Mouse (Mus musculus): Measurements from ENCODE around the gene Serpinf2.
"Not testable (repeated sequence)": the region's sequence is repeated elsewhere in the genome, so short reads cannot be mapped to it uniquely, and the experiment has no call there.

Serpinf2 gene

GRCm38 (mm10) chr11:75459141-75459711 lies 19.8 kb upstream of the Serpinf2 start:
- DNase-seq (ENCODE audit: low spot score in 2 of 2), result no peak

DNA sequence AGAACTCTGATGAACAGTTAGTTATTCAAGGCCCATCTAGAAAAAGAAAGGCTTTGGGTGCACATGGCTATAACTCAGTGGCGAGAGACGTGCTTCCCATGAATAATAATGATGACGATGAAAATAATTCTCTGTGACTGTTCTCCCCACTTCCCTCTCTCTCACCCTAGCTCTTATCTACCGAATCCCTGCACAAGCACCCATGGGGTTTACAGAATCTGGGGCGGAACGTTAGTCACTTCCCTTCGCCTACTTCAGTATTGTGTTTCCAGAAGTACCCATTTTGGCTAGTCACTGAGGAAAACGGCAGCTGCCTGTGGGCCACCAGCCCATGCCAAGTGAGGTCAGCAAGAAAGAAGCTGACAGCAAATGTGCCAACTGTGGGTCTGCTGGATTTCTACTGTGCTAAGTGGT lies 19.2 kb upstream of the Serpinf2 start:
- no peak for DNase-seq (ENCODE audit: low spot score in 2 of 2)

DNA sequence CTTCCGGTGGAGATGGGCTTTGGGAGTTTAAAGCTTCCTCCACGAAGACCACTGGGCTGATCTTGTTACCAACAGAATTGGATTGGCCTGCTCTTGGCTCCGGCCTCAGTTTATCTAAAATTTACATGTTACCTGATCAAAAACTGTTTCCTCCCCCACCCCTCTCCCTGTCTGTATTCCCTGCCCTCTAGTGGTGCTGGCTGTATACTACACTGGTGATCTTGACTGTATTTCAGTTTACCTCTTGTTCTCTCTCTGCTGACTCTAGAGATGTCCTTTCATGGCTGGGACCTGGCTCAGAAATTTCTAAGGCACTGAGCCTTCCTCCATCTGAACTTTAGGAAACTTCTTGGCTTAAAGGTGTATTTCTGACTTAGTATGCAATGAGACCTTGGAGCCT lies 18.8 kb upstream of the Serpinf2 start:
- no peak for DNase-seq (ENCODE audit: low spot score in 2 of 2)

- no peak for DNase-seq (ENCODE audit: low spot score in 2 of 2)
Observed at GRCm38 (mm10) chr11:75456440-75456871, 17.1 kb upstream of the Serpinf2 start.

- DNase-seq (ENCODE audit: low spot score in 2 of 2), result not testable (repeated sequence)
Observed at GRCm38 (mm10) chr11:75455971-75456370, 16.6 kb upstream of the Serpinf2 start.

DNA sequence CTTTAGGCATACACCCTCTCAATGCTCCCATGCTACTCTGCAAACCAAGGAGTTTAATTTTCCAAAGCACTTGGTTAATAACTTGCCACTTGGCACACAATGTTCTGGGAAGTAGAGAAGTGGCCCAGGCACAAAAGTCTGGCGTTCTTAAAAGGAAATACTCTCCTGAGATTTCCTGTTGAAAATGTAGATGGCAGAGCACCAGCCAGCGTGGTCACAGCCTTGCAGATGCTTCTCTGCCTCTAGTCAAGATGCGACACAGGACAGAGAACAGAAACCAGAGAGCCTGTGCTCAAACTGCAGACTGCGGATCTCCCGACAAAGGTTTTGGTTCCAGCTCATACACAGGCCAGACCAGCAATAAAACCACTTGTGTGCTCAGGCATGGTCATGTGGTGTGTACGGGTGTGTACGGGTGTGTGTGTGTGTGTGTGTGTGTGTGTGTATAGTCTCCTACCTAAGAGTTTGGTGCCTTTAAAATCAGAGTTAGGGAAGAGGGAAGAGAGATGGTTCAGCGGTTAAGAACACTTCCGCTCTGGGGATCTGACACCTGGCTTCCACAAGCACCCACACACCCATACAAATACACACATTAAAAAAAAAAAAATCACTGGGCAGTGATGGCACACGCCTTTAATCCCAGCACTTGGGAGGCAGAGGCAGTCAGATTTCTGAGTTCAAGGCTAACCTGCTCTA lies 15.8 kb upstream of the Serpinf2 start:
- no peak for DNase-seq (ENCODE audit: low spot score in 2 of 2)

- peak; percentile 86 to 89 for DNase-seq (ENCODE audit: low spot score in 2 of 2)
Observed at GRCm38 (mm10) chr11:75453991-75454930, 14.9 kb upstream of the Serpinf2 start, which contains the start of gene Wdr81. Wdr81 (minus strand) TSS chr11:75454717.

DNA sequence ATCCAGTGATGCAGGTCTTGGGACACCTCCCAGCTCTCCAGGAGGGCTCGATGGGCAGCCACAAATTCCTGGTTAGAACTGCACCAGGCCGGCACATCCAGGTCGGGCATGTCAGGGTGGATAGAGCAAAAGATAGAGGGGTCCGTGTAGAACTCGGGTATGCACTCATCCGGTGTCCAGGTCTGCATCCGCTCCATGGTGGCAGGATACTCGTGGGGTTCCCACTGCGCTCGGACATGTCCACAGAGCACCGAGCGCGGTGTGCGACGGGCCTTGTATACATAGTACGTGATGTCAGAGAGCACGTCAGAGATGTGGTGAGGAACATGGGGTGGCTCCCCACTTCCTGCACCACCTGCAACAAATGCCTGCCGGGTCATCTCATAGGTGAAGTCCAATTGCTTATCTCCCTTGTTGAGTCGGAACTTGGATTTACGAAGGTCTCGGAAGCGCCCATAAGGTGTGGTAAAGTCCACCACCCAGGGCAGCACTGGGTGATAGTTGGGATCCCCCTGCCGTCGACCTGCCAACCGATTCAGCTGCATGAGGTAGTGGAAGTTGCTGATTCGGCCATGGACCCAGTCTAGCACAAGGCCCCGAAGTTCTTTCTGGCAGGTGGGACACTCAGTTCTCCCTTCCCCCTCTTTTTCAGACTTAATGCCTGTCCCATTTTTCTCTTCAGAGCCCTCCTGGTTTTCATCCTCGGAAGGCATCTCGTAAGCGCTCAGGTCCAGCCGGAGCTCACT lies 13.6 kb upstream of the Serpinf2 start:
- DNase-seq (ENCODE audit: low spot score in 2 of 2), result no peak

DNA sequence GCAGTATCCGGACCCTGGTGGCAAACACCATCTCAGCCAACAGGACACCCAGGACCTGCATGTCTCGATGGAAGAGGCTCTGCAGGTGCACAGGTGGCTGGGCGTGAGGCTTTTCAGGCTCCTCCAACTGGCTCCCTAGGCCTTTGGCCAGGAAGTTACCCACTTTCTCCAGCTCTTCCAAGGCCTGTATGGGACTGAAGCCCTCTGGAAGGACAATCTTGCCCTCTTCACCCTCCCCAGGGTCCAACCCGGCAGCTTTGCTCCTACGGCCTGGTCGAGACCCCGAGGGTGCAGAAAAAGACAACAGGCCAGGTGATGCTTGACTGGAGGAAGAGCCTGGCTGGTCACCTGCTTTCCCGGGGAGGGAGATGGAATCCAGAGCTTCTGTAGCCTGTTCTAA lies 12.7 kb upstream of the Serpinf2 start:
- DNase-seq (ENCODE audit: low spot score in 2 of 2), result no peak

GRCm38 (mm10) chr11:75450936-75451335 lies 11.5 kb upstream of the Serpinf2 start:
- no peak for DNase-seq (ENCODE audit: low spot score in 2 of 2)

DNA sequence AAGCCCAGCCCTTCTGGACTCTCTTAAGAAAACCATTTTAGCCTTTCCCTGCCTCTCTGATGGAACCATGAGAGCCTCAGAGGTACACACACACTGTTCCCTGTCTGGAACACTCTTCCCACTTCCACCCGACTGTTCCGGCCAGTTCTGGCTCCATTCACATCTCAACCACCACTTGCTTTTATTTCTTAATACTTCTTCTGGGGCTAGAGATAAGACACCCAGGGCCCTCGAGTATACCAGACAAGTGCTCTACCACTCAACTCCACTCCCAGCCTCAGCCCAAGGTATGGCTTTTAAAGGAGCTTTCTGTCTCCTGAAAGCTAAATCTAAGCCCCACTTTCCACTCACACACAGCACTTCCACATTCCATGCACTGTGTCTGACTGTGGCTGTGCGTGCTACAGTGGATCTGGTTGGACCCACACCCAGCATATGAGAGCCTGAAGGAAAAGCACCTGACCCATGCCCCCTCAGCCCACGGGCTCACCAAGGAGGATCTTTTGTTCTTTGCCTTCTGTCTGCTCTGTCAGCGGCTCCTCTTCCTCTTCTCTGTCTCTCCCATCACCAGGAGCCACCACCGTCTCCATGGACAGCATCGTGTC lies 11.0 kb upstream of the Serpinf2 start:
- no peak for DNase-seq (ENCODE audit: low spot score in 2 of 2)

DNA sequence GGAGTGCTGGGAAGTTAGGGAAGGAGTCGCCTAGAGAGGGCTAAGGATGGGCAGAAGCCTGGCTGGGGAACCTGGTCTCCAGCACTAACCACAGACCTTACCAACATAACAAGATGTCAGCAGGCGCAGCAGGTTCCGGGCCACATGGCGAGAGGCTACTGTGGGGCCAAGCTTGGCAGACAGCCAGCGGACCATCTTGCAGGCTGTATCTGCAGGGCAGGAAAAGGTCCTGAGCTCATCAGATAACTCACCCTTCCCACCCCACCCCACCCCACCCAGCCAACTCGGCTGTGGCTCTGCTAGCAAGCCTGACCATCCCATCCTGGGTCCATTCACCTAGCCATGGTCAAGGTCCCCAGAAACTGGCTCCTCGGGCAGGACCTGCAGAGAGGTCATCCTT lies 10.3 kb upstream of the Serpinf2 start:
- DNase-seq (ENCODE audit: low spot score in 2 of 2), result no peak

DNA sequence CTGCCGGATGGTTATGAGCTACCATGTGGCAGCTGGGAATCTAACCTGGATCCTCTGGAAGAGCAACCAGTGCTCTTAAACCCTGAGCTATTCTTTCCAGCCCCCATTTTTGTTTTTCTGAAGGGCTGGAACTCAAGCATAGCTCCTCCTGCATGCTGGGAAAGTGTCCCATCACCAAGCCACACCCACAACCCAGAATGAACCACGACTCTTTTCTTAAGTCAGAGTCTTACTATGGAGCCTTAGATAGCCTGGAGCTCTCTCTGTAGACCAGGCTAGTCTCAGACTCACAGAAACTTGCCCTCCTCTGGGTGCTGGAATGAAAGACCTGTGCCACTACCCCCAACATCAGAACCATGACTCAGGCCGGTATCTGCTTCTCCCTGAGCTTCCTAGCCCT lies 9.2 kb upstream of the Serpinf2 start:
- DNase-seq (ENCODE audit: low spot score in 2 of 2), result no peak

DNA sequence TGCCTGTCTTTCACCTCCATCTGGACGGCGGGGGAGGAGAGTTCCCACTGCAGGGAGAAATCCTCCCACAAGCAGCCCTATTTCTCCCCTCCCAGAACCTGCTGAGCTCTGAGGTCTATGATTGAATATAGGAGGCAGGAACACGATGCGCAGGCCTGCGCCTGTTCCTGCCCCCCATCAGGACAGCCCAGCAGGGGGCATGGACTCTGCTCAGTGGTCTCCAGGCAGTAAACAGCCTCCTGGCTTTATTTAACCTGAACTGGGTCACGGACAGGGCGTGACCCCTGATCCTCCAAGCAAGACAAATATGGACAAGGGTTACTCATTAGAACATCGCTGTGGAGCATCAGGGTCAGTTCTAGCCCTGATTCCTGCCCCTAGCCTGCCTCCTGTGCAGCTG lies 4.3 kb upstream of the Serpinf2 start:
- no peak for DNase-seq (ENCODE audit: low spot score in 2 of 2)

- DNase-seq (ENCODE audit: low spot score in 2 of 2), result no peak
Observed at GRCm38 (mm10) chr11:75441601-75442000, 2.2 kb upstream of the Serpinf2 start.

DNA sequence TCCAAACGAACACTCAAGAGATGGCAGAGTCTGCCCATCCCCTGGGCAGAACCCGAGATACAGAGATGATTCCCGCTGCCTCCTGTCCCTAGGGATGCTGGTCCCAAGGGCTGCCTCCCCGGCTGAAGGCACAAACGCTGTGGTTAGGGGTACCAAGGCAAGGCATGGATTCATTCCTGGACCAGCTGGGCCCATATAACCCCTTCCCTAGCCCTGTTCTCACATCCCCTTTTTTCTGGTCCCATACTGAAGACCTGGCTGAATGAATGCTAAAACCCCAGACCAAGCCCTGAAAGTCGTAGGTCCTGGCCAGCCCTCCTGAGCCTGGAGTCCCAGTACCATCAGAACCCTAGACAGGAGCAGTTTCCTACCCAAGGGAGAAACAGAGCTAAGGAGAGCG lies 1.6 kb upstream of the Serpinf2 start:
- DNase-seq (ENCODE audit: low spot score in 2 of 2), result no peak

GRCm38 (mm10) chr11:75439951-75440350 lies 560 bp upstream of the Serpinf2 start:
- DNase-seq (ENCODE audit: low spot score in 2 of 2), result no peak

GRCm38 (mm10) chr11:75438804-75439203 lies 587 bp downstream of the Serpinf2 start:
- DNase-seq (ENCODE audit: low spot score in 2 of 2), result no peak

- DNase-seq (ENCODE audit: low spot score in 2 of 2), result no peak
Observed at GRCm38 (mm10) chr11:75438194-75438593, 1.2 kb downstream of the Serpinf2 start.

DNA sequence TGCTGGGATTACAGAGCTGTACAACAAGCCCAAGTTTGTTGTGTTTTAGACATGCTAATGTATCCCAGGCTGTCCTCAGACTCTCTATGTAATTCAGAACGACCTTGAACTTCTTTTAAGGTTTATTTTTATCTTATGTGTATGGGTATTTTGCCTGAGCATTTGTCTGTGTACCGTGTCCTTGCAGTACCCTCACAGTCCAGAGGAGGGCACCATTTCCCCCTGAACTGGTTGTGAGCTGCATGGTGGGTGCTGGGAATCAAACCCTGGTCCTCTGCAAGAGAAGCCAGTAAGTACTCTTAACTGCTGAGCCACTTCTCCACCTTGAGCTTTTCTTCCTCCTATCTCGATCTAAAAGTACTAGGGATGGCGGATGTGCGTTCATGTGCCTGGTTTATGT lies 5.3 kb downstream of the Serpinf2 start:
- DNase-seq (ENCODE audit: low spot score in 2 of 2), result no peak

- DNase-seq (ENCODE audit: low spot score in 2 of 2), result no peak
Observed at GRCm38 (mm10) chr11:75431307-75431706, 8.1 kb downstream of the Serpinf2 start.

Data from urinary bladder, adult 18-20 months (tissue).